Mouse (Mus musculus) myocyte (in vitro differentiated cells): ENCODE measurements around the gene Abhd12. TPM values are rescaled to one million over a fixed set of nuclear protein-coding genes. Genes with fewer than 3 reads are reported as not detected.

Source experiments
- H3K27me3 ChIP-seq: one replicate; pipeline ENCODE4 v1.6.1; 2011; ENCODE audit not compliant: control insufficient read depth, insufficient read depth, insufficient read length
- H3K36me3 ChIP-seq: one replicate; pipeline ENCODE4 v1.6.1; 2011; ENCODE audit not compliant: control insufficient read depth, insufficient read depth
- H3K4me2 ChIP-seq: one replicate; pipeline ENCODE4 v1.6.1; 2011; ENCODE audit warnings: low read depth, control low read depth
- H3K4me3 ChIP-seq: one replicate; pipeline ENCODE4 v1.5.1; 2011; ENCODE audit warnings: mild to moderate bottlenecking, control low read depth, moderate library complexity
- H3K79me2 ChIP-seq: one replicate; pipeline ENCODE4 v1.6.1; 2011; ENCODE audit not compliant: control insufficient read depth, insufficient read depth
- H3ac ChIP-seq: one replicate; pipeline ENCODE4 v1.6.1; 2011; ENCODE audit not compliant: control insufficient read depth, insufficient read length
- CEBPB ChIP-seq: IDR thresholded peaks from 2 replicates; pipeline ENCODE4 v1.6.1; 2011; ENCODE audit warnings: mild to moderate bottlenecking, moderate library complexity; ENCODE audit not compliant: poor library complexity, insufficient read depth, severe bottlenecking
- E2F4 ChIP-seq: IDR thresholded peaks from one replicate; pipeline ENCODE4 v1.6.1; 2011; ENCODE audit warnings: mild to moderate bottlenecking, control low read depth, moderate library complexity; ENCODE audit not compliant: insufficient read depth
- MAX ChIP-seq: IDR thresholded peaks from one replicate; pipeline ENCODE4 v1.6.1; 2011; ENCODE audit warnings: low read depth, mild to moderate bottlenecking, control low read depth
- MYOD1 ChIP-seq, 3 experiments: IDR thresholded peaks; one replicate each; pipeline ENCODE4 v1.6.1; 2011; ENCODE audit warnings: control low read depth in 2 of 3, low read depth in 2 of 3, mild to moderate bottlenecking in 2 of 3, moderate library complexity in 1 of 3; ENCODE audit not compliant: insufficient read length in 2 of 3, control insufficient read depth in 1 of 3
- MYOG ChIP-seq, 3 experiments: IDR thresholded peaks; one replicate each; pipeline ENCODE4 v1.6.1; 2011; ENCODE audit warnings: control low read depth in 2 of 3, low read depth in 2 of 3, mild to moderate bottlenecking in 2 of 3; ENCODE audit not compliant: insufficient read length in 2 of 3, control insufficient read depth in 1 of 3, insufficient read depth in 1 of 3
- POLR2A ChIP-seq: IDR thresholded peaks from one replicate; pipeline ENCODE4 v1.6.1; 2011; ENCODE audit warnings: low read depth, mild to moderate bottlenecking, control low read depth, moderate library complexity; ENCODE audit not compliant: insufficient read length
- POLR2AphosphoS2 ChIP-seq: IDR thresholded peaks from one replicate; pipeline ENCODE4 v1.6.1; 2011; ENCODE audit warnings: low read depth, control low read depth; ENCODE audit not compliant: insufficient read length
- REST ChIP-seq: IDR thresholded peaks from one replicate; pipeline ENCODE4 v1.6.1; 2011; ENCODE audit warnings: mild to moderate bottlenecking, control low read depth, moderate library complexity; ENCODE audit not compliant: insufficient read depth, insufficient read length
- SRF ChIP-seq: IDR thresholded peaks from one replicate; pipeline ENCODE4 v1.6.1; 2011; ENCODE audit warnings: low read depth; ENCODE audit not compliant: control insufficient read depth, insufficient read length
- TCF12 ChIP-seq: IDR thresholded peaks from one replicate; pipeline ENCODE4 v1.6.1; 2011; ENCODE audit warnings: mild to moderate bottlenecking, control low read depth; ENCODE audit not compliant: poor library complexity, insufficient read depth, severe bottlenecking
- TCF3 ChIP-seq: IDR thresholded peaks from one replicate; pipeline ENCODE4 v1.6.1; 2011; ENCODE audit warnings: low read depth, control low read depth; ENCODE audit not compliant: insufficient read length
- USF1 ChIP-seq: IDR thresholded peaks from one replicate; pipeline ENCODE4 v1.6.1; 2011; ENCODE audit warnings: low read depth, mild to moderate bottlenecking, control low read depth, moderate library complexity
- polyA plus RNA-seq: library from polyadenylated mRNA; unstranded; fragments of >200 nt; fragmentation: generic; extraction: Trizol; gene quantifications from one replicate; pipeline ENCODE4 v1.2.1, GENCODE M21; 2012; ENCODE audit warnings: missing spikeins

Gene Abhd12
- polyA plus RNA-seq, 1 experiment: 50.7 TPM

DNA sequence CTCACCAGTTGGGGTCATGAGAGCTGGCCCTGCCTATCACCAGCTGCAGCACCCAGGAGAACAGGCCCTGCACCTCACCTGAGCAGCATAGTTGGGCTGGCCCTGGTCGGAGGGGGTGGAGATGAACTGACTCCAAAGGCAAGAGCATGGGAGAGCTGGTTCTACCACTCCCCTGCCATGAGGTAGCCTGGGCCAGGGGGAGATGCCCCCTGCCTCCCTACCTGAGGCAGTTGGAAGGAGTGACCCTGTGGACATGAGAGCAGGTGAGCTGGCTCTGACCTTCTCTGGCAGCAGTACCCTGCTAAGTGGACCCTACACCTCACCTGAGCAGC, 19.8 kb downstream of the Abhd12 start:
- Histone ChIP-seq H3ac (no peak overlapping the region), H3K4me2 (no peak overlapping the region), H3K36me3 (no peaks in the 10 kb centered on the region), H3K79me2 (peaks cover 3% of the 10 kb centered on the region), H3K27me3 (no peaks in the 10 kb centered on the region), H3K4me3 (no peak overlapping the region)
- TF ChIP-seq POLR2A (no peak), CEBPB (no peak)

DNA sequence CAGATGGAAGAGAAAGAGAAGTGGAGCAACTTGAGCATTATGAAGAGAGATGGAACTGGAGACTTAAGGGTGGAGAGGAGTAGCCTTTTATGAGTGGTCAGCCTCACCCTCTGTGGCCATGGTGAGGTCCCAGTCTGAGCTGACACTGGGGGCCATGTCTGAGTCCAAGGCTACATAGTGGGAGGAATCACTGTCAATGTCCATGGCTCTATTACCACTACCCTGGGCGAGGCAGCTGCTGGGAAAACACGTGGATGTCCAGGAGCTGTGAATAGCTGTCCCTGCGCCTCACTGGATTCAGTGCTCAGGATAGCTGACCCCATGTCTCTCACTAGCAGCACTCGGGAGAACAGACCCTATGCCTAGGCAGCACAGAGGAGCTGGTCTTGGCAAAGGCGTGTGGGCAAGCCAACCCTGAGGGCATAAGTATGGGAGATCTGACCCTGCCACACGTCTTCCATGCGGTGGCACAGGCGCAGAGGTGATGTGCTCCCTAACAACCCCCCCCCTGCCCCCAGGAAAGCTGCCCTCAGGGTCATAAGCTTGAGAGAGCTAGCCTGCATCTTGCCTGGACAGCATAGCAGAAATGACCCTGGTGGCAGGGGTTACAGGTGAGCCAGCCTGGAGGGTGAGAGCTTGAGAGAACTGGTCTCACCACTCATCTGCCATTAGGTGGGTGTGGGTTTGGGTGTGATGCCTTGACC, 20.3 kb downstream of the Abhd12 start:
- Histone ChIP-seq H3K36me3 (no peaks in the 10 kb centered on the region), H3K4me2 (no peak overlapping the region), H3K79me2 (peaks cover 3% of the 10 kb centered on the region), H3ac (no peak overlapping the region), H3K4me3 (no peak overlapping the region), H3K27me3 (no peaks in the 10 kb centered on the region)
- no peak for TF ChIP-seq MYOG (IDR thresholded peaks at IDR 0.05; ENCODE audit: control insufficient read depth in 1 of 3, insufficient read depth in 1 of 3, insufficient read length in 2 of 3, low read depth in 2 of 3)
- TF ChIP-seq REST: no peak
- no peak for TF ChIP-seq TCF3
- no peak for TF ChIP-seq TCF12
- no peak for TF ChIP-seq MYOD1 (IDR thresholded peaks at IDR 0.05; ENCODE audit: control insufficient read depth in 1 of 3, insufficient read length in 2 of 3, low read depth in 2 of 3)
- no peak for TF ChIP-seq MAX

- Histone ChIP-seq H3K4me3 (no peak overlapping the region), H3K27me3 (no peaks in the 10 kb centered on the region), H3ac (no peak overlapping the region), H3K36me3 (no peaks in the 10 kb centered on the region), H3K79me2 (peaks cover 3% of the 10 kb centered on the region), H3K4me2 (no peak overlapping the region)
- TF ChIP-seq TCF3: no peak
- no peak for TF ChIP-seq POLR2A
- no peak for TF ChIP-seq TCF12
- TF ChIP-seq REST: no peak
- TF ChIP-seq USF1: no peak
- no peak for TF ChIP-seq MYOG (IDR thresholded peaks at IDR 0.05; ENCODE audit: control insufficient read depth in 1 of 3, insufficient read depth in 1 of 3, insufficient read length in 2 of 3, low read depth in 2 of 3)
- TF ChIP-seq E2F4: no peak
- TF ChIP-seq SRF: no peak
Measured at GRCm38 (mm10) chr2:150877561-150877960, 27.0 kb downstream of the Abhd12 start.

DNA sequence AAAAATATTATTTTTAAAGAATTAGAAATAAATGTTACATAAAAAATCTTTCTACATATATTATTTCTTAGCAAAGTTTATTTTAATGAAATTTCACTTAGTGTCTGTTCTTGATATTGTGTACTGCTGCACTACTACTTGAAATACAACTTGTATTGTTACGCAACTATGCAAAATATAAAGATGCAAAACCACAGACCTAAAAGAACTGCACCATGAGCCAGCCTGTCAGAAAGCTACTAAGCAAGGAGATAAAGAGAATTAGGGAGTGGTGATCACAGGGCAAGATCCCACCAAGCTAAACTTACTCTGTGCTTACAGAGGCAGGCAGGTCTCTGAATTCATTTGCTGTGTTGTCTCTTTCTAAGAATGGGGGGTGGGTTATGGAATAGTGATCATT, 29.3 kb downstream of the Abhd12 start:
- Histone ChIP-seq H3K79me2 (no peaks in the 10 kb centered on the region), H3K4me2 (no peak overlapping the region), H3ac (no peak overlapping the region), H3K27me3 (no peaks in the 10 kb centered on the region), H3K36me3 (no peaks in the 10 kb centered on the region), H3K4me3 (no peak overlapping the region)
- TF ChIP-seq POLR2AphosphoS2 (no peak), MAX (no peak), REST (no peak)

DNA sequence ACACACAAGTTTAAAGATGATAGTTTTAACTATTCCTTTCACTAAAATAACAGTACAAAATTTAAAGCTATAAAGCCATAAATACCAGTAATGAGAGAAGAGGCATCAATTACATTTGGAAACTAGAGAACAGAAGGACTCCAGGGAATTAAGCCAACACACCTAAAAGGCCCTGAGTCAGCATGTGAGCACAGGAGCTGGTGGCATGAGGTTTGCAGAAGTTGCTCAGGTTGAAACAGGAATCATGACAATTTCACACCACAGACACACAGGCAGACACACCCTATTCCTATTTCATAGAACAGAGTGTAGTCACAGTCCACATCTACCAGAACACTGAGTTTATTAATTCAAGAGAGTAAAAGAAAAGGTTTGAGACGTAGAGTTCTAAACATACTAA, 30.0 kb downstream of the Abhd12 start:
- no peaks in the 10 kb centered on the region for H3K79me2 ChIP-seq
- no peak overlapping the region for H3ac ChIP-seq
- no peaks in the 10 kb centered on the region for H3K27me3 ChIP-seq
- H3K36me3 ChIP-seq: no peaks in the 10 kb centered on the region
- H3K4me2 ChIP-seq: no peak overlapping the region
- TF ChIP-seq POLR2AphosphoS2 (no peak), SRF (no peak), MYOG (IDR thresholded peaks at IDR 0.05; ENCODE audit: control insufficient read depth in 1 of 3, insufficient read depth in 1 of 3, insufficient read length in 2 of 3, low read depth in 2 of 3) (no peak), POLR2A (no peak), USF1 (no peak), MYOD1 (IDR thresholded peaks at IDR 0.05; ENCODE audit: control insufficient read depth in 1 of 3, insufficient read length in 2 of 3, low read depth in 2 of 3) (no peak), CEBPB (no peak), REST (no peak), MAX (no peak), E2F4 (no peak), TCF3 (no peak), TCF12 (no peak)
- no peak overlapping the region for H3K4me3 ChIP-seq
